Mouse (Mus musculus) thymus, postnatal 10 days (tissue): Measurements from ENCODE around the gene Sept1.
A peak's percentile ranks its signal among the peaks of the same experiment; 100 is the strongest.
"Not testable (repeated sequence)": the region's sequence is repeated elsewhere in the genome, so short reads cannot be mapped to it uniquely, and the experiment has no call there.

Experiments used
- DNase-seq, 2 experiments: peaks; one replicate each; pipeline ENCODE4 v3.0.0; 2021; ENCODE audit warnings: low spot score in 2 of 2

Gene Sept1

DNA sequence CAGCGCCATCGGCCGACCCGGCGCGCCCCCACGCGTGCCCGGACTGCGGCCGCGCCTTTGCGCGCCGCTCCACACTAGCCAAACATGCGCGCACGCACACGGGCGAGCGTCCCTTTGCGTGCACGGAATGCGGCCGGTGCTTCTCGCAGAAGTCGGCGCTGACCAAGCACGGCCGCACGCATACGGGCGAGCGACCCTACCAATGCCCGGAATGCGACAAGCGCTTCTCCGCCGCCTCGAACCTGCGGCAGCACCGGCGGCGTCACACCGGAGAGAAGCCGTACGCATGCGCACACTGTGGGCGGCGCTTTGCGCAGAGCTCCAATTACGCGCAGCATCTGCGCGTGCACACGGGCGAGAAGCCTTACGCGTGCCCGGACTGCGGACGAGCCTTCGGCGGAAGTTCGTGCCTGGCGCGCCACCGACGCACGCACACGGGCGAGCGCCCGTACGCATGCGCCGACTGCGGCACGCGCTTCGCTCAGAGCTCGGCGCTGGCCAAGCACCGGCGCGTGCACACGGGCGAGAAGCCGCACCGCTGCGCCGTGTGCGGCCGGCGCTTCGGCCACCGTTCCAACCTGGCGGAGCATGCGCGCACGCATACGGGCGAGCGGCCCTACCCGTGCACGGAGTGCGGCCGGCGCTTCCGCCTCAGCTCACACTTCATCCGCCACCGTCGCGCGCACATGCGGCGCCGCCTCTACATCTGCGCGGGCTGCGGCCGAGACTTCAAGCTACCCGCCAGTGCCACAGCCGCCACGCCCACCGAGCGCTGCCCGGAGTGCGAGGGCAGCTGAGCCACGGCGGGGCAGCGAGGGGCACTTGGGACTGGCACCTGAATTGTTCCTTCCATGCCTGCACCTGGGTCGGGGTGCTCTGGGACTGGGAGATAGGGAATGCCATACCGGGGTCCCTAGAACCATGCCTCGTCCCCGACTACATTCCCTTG lies 21.2 kb upstream of the Sept1 start:
- DNase-seq, result peak; percentile 93 to 96

DNA sequence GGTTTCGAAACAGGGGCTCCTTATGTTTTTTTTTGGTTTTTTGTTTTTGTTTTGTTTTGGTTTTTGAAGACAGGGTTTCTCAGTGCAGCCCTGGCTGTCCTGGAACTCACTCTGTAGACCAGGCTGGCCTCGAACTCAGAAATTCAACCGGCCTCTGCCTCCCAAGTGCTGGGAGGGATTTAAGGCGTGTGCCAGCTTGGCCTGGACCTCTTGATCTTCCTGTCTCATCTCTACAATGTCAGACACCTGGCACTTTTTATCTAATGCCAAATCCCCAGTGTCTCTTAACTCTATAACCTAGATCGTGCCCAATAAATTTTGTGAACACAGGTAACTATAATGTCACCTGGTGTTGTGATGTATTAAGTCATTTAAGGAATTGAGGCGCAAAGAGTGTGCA lies 20.4 kb upstream of the Sept1 start:
- no peak for DNase-seq

GRCm38 (mm10) chr7:127252414-127252813 lies 19.5 kb upstream of the Sept1 start:
- peak in 1 of 2 experiments; percentile 57 for DNase-seq

DNA sequence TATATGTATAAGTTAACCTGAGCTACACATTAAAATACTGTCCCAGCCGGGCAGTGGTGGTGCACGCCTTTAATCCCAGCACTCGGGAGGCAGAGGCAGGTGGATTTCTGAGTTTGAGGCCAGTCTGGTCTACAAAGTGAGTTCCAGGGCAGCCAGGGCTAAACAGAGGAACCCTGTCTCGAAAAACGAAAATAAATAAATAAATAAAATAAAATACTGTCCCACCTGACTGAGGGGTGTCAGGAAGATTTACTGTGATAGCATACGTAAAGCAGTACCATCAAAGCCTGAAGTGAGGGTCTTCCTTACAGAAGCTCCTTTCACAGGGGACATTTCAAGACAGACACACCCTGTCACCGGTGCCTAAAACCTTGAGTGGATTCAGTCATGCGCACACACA lies 17.6 kb upstream of the Sept1 start:
- not testable (repeated sequence) for DNase-seq

DNA sequence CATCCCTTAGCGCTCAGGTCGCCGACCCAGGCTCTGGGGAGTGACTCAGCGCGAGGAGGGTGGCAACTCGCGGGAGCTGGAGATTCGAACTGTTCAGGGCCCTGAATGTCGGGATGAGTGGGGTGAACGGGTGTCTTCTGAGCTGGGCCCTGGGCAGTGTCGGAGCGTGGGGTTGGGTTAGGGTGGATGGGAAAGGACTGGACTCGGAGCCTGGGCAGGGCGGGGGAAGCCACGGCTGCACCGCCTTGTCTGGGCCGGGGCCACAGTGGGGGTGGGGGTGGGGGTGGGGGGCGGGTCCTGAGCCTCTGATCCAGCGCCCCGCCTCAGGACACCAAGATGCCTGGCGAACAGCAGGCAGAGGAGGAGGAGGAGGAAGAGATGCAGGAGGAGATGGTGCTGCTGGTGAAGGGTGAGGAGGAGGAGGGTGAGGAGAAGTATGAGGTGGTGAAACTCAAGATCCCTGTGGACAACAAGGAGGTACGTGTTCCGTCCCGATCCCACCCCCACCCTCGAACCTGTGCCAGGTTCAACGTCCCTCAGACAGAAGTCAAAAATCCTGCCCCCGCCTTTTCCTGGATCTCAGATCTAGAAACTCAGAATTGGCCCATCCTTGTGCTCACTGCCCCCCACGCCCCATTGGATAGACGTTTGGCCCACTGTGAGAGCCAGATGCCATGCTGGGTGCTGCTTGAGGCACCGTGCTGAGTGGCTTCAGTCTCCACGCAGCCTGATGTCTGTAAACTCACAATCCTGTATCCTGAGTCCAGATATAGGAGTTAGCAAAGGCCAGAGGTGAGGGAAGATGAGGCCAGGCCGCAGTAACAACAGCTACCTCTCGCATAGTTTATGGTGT lies 12.0 kb upstream of the Sept1 start:
- DNase-seq, result no peak

GRCm38 (mm10) chr7:127243870-127244657 lies 11.1 kb upstream of the Sept1 start, which contains the start of gene Zfp771:
Zfp771 (plus strand) TSS chr7:127244274.
- peak; percentile 85 to 92 for DNase-seq

DNA sequence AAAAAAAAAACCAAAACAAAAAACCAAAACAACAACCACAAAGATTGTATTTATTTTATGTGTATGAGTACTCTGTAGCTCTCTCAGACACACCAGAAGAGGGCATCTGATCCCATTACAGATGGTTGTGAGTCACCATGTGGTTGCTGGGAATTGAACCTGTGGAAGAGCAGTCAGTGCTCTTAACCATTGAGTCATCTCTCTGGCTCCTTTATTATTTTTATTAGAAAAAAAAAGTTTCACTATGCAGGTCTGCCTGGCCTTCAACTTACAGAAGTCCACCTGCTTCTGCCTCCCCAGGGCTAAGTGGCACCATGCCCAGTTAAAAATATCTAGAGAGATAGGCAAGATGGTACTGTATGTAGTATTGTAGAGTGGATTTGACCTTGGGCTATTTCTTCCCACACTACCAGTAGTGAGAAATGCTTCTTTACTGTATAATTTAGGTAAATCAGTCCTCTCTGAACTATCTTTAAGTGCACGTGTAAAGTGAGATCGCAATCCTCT lies 10.5 kb upstream of the Sept1 start:
- no peak for DNase-seq

DNA sequence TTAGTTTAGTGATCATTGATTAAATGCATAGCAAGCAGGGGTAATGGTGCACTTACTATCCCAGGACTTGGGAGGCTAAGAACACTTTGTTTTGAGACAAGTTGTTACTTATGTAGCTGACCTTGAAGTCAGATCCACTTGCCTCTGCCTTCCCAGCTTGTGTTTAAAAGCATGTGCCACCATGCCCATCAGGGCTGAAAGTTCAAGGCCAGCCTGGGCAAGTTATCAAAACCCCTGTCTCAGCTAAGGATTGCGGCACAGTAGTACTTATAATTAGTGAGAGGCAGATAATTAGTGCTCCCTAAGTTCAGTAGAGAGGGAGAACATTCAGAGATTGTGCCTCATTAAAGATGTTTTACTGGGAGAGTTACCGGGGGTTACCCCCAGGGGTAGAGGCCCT lies 1.8 kb upstream of the Sept1 start:
- DNase-seq, result no peak

DNA sequence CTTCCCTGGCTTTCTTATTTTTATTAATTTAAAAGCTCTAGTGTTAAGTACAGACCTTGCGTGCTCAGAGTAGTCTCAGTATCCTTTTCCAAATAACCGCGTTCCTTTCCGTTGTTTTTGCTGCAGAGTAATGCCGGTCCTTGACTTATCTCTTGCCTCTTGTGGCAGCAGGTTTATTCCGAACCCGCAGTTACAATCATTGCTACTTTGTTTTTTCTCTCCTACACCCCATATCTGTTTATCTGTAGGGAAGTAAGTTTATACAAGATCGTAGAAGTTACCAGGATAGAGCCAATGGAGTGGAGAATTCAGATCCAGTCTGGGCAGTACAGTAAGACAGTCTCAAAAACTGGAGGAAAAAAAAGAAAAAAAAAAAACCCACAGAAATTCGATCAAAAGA lies 835 bp upstream of the Sept1 start:
- DNase-seq, result no peak

GRCm38 (mm10) chr7:127233368-127233749 lies 429 bp upstream of the Sept1 start:
- no peak for DNase-seq

DNA sequence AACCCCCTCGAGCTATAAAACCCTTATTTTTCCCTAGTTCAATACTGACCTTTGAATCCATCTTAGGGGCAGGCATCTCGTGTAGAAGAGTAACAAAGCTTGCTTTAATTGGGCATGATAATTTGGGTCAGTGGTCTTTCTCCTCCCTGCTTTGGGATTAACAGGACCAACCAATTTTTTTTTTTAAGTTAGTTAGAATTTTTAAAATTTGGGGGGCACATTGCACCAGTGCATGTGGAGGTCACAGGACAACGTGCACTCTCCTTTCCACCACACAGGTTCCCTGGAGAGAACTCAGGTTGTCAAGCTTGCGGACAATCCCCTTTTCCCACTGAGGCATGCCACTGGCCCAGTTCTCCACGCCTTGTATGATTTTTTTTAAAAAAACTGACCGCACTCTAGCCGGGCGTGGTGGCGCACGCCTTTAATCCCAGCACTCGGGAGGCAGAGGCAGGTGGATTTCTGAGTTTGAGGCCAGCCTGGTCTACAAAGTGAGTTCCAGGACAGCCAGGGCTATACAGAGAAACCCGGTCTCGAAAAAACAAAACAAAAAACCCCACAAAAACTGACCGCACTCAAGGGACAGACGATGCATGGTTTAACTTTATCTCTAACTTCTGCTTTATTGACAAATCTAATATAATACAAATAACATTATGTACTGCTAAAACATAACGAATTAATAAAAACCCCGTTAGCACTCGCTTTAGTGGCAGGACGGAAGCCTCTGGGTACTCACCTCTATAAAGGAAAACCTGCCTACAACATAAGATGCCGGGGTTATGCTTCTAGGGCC lies 906 bp downstream of the Sept1 start:
- DNase-seq, result no peak

DNA sequence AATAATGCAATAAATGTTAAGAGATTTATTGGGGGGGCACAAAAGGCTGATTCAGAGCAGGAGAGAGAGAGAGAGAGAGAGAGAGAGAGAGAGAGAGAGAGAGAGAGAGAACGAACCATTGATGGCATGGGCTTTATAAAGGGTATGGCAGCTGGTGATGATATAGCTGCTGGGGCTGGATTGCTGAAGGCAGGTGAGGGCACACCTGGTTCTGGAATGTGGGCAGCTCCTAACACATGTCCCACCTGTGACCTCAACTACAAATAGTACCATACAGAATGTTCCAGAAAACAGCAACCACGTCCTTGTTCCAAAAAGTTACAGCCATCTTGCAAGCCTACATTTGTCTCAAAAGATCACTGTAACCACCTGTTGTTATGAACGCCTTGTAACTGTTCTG lies 1.6 kb downstream of the Sept1 start:
- DNase-seq, result no peak

DNA sequence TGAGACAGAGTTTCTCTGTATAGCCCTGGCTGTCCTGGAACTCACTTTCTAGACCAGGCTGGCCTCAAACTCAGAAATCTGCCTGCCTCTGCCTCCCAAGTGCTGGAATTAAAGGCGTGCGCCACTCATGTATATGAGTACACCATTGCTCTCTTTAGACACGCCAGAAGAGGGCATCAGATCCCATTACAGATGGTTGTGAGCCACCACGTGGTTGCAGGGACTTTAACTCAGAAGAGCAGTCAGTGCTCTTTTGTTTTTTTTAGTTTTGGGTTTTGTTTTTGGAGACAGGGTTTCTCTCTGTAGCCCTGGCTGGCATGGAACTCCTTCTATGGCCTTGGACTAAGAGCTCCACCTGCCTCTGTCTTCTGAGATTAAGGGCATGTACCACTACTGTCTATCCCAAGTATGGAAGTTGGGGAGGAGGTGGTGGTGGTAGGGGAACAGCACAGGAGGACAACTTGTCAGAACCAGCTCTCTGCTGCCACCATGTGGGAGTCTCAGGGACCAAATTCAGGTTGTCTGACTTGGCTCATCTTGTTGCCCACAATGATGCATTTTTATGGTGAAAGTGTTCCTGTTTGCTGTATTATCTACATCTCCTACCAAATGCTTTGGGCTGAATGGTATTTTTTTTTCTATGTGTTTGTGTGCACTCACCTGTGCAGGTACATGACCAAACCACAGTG lies 4.2 kb downstream of the Sept1 start:
- peak; percentile 83 to 94 for DNase-seq

GRCm38 (mm10) chr7:127225147-127225995 lies 7.6 kb downstream of the Sept1 start:
- no peak for DNase-seq

GRCm38 (mm10) chr7:127224616-127225015 lies 8.3 kb downstream of the Sept1 start:
- no peak for DNase-seq

- no peak for DNase-seq
Measured at GRCm38 (mm10) chr7:127223515-127224478, 9.1 kb downstream of the Sept1 start.

DNA sequence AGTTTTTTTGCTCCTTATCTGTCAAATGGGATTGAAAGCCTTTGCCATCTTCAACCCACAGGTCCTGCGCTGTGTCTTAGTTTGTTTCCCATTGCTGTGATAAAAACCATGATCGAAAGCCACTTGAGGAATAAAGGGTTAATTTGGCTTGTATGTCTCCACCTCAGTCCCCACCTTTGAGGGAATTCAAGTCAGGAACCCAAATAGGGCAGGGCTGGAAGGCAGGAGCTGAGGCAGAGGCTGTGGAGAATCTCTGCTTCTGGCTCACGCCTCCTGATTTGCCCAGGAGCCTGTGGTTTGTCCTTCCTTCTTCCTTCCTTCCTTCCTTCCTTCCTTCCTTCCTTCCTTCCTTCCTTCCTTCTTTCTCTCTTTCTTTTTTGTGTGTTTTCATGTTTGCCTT lies 9.8 kb downstream of the Sept1 start:
- DNase-seq, result no peak

DNA sequence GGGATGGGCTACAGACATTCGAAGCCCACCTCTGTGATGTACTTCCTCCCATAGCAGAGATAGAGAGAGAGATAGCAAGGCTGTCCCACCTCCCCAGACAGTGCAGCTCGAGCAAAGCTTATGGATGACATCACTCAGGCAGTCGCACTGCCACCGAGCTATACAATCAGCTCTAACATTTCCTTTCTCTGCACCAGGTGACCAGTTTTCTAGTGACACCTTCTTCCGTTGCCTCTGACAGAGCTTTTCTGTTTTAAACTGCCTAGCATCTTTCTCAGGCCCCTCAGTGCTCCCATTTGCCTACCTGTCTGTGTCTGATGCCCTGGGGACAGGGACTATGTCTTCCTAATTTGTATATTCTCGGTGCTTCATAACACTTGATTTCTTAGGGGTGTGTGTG lies 12.5 kb downstream of the Sept1 start:
- no peak for DNase-seq
